Mouse (Mus musculus) midbrain, embryonic 11.5 days (tissue): Measurements from ENCODE around the gene Coro2a. TPM values are rescaled to one million over a fixed set of nuclear protein-coding genes. Genes with fewer than 3 reads are reported as not detected.

ENCODE experiments used
- ATAC-seq: fragments of 200-750 bp; cut with Nextera tagmentation; 2 replicates; pipeline ENCODE4 v1.8.0; 2017; ENCODE audit warnings: moderate TSS enrichment, moderate library complexity; ENCODE audit not compliant: low FRiP score
- DNase-seq: peaks from one replicate; pipeline ENCODE4 v3.0.0; 2015; ENCODE audit warnings: low spot score; ENCODE audit errors: missing footprints
- H3K27ac ChIP-seq: fragments of 300-500 bp; sonication (generic); 2 replicates; pipeline ENCODE4 v1.5.1; 2014; ENCODE audit warnings: low read depth, low read length
- H3K27me3 ChIP-seq: fragments of 300-500 bp; sonication (generic); 2 replicates; pipeline ENCODE4 v1.6.1; 2014; ENCODE audit warnings: mild to moderate bottlenecking, low read length, moderate library complexity, mixed read lengths; ENCODE audit not compliant: control insufficient read depth, insufficient read depth
- H3K36me3 ChIP-seq: fragments of 300-500 bp; sonication (generic); 2 replicates; pipeline ENCODE4 v1.6.1; 2014; ENCODE audit warnings: mild to moderate bottlenecking, low read length, moderate library complexity, mixed read lengths; ENCODE audit not compliant: control insufficient read depth, insufficient read depth
- H3K4me1 ChIP-seq: fragments of 300-500 bp; sonication (generic); 2 replicates; pipeline ENCODE4 v1.6.1; 2014; ENCODE audit warnings: low read length; ENCODE audit not compliant: control insufficient read depth, insufficient read depth
- H3K4me2 ChIP-seq: fragments of 300-500 bp; sonication (generic); 2 replicates; pipeline ENCODE4 v1.6.1; 2014; ENCODE audit warnings: mild to moderate bottlenecking, moderate library complexity
- H3K4me3 ChIP-seq: fragments of 300-500 bp; sonication (generic); 2 replicates; pipeline ENCODE4 v1.5.1; 2014; ENCODE audit warnings: low read depth, low read length
- H3K9ac ChIP-seq: fragments of 300-500 bp; sonication (generic); 2 replicates; pipeline ENCODE4 v1.6.1; 2014; ENCODE audit warnings: low read length
- H3K9me3 ChIP-seq: fragments of 300-500 bp; sonication (generic); 2 replicates; pipeline ENCODE4 v1.6.1; 2016; ENCODE audit warnings: low read length; ENCODE audit not compliant: control insufficient read depth
- WGBS: fragments of 180-500 bp; shearing (Covaris S2); extraction: QIAGEN DNeasy Blood & Tissue Kit; methylation state at CpG from one replicate; pipeline ENCODE4 v1.1.7; 2014; 5-methylcytosine and 5-hydroxymethylcytosine counted together
- polyA plus RNA-seq: library from polyadenylated mRNA; unstranded; fragments of >200 nt; fragmentation: Nextera tagmentation; extraction: Ambion mirVana; gene quantifications from 2 replicates; pipeline ENCODE4 v1.2.1, GENCODE M21; 2014

The Coro2a gene
- polyA plus RNA-seq, 1 experiment from 2014 or later: 2.2 TPM

DNA sequence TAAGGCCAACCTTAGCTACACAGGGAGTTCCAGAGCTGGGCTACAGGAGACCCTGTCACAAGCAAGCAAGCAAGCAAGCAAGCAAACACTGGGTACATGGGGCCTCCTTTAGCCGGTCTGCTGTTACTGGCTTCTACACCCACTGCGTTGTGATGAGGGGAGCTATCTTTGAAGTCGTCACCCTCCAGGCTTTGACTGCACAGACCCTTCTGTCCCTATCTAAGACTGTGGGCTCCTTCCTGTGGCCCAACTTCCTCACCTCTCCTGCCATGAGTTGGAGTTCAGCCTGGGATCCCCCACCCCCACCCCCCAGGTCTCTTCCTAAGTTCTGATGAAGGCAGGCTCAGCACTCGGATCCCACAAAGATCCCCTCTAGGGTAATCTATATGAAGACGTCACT is 40.0 kb downstream of the Coro2a start:
- DNase-seq: no peak
- H3K4me3 ChIP-seq: no peak overlapping the region
- no peaks in the 10 kb centered on the region for H3K36me3 ChIP-seq
- H3K9me3 ChIP-seq: no peaks in the 10 kb centered on the region
- WGBS: 76% methylated on average over 5 of the region's 5 CpGs
- no peak overlapping the region for H3K9ac ChIP-seq
- H3K4me2 ChIP-seq: no peak overlapping the region
- no peak for ATAC-seq
- H3K27ac ChIP-seq: no peak overlapping the region
- no peaks in the 10 kb centered on the region for H3K4me1 ChIP-seq
- no peaks in the 10 kb centered on the region for H3K27me3 ChIP-seq

DNA sequence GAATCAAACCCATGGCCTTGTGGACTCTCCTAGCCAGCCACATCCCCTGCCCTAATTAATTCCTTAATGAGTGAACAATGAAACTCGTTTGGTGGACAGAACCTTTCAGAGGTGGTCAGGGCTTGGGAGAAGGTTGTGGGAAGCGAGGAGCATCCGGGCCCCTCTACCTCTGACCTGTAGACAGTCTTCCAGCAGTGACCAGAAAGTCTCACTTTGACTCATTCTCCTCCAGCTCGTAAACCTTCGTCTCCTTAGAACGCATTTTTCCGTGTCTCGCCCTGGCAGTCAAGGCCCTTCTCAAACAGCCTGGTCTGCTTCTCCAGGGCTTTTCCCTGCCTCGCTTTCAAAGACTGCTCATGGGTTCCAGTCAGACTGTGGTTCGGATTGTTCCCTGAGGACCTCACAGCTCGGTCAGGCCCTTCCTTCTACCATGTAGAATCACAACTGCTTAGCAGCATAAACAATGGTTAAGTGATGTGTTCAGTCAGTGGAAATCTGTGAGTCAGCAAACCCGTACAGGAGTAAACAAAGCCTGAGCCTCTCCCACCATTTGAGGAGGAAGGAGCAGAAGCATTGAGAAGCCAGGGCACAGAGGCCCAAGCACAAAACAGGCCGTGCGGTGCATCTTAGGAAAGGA is 41.8 kb downstream of the Coro2a start:
- WGBS: 83% methylated on average over 14 of the region's 14 CpGs
- H3K9ac ChIP-seq: no peak overlapping the region
- ATAC-seq (no peak), DNase-seq (no peak)
- H3K27me3 ChIP-seq: no peaks in the 10 kb centered on the region
- H3K27ac ChIP-seq: no peak overlapping the region
- H3K4me2 ChIP-seq: no peak overlapping the region
- H3K9me3 ChIP-seq: no peaks in the 10 kb centered on the region
- no peaks in the 10 kb centered on the region for H3K4me1 ChIP-seq
- H3K36me3 ChIP-seq: no peaks in the 10 kb centered on the region
- no peak overlapping the region for H3K4me3 ChIP-seq

- Histone ChIP-seq H3K4me2 (no peak overlapping the region), H3K4me3 (no peak overlapping the region), H3K9ac (no peak overlapping the region), H3K9me3 (no peaks in the 10 kb centered on the region), H3K36me3 (no peaks in the 10 kb centered on the region), H3K27ac (no peak overlapping the region), H3K4me1 (no peaks in the 10 kb centered on the region), H3K27me3 (no peaks in the 10 kb centered on the region)
- no peak for DNase-seq
- 85% methylated on average over 22 of the region's 22 CpGs for WGBS
- ATAC-seq: no peak
These were observed 43.0 kb downstream of the Coro2a start for GRCm38 (mm10) chr4:46558672-46559667.

DNA sequence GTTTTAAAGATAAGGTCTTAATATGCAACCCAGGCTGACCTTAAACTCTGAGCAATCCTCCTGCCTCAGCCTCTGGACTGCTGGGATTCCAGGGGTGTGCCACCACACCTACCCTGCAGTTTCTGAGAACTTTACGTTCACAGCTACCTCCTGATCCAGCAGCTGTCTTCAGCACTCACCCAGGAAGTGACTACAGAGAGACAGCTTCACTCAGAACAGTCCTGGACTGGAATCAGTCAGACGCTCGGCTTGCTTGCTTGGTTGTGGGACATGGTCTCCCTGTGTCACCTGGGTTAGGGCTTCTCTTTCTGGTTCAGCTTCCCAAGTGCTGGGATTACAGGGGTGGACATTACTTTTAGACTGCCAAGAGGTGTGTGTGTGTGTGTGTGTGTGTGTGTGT is 45.1 kb downstream of the Coro2a start:
- Histone ChIP-seq H3K9me3 (no peaks in the 10 kb centered on the region), H3K36me3 (no peaks in the 10 kb centered on the region), H3K4me2 (no peak overlapping the region), H3K27me3 (no peaks in the 10 kb centered on the region), H3K9ac (no peak overlapping the region), H3K27ac (no peak overlapping the region), H3K4me1 (no peaks in the 10 kb centered on the region), H3K4me3 (no peak overlapping the region)
- WGBS: 82% methylated on average over 3 of the region's 3 CpGs
- DNase-seq (no peak), ATAC-seq (no peak)

GRCm38 (mm10) chr4:46555762-46556161 is 46.2 kb downstream of the Coro2a start:
- 81% methylated on average over 9 of the region's 9 CpGs for WGBS
- Histone ChIP-seq H3K27ac (no peak overlapping the region), H3K27me3 (no peaks in the 10 kb centered on the region), H3K4me3 (no peak overlapping the region), H3K36me3 (no peaks in the 10 kb centered on the region), H3K9ac (no peak overlapping the region), H3K4me1 (no peaks in the 10 kb centered on the region), H3K4me2 (no peak overlapping the region), H3K9me3 (no peaks in the 10 kb centered on the region)
- no peak for DNase-seq
- no peak for ATAC-seq

DNA sequence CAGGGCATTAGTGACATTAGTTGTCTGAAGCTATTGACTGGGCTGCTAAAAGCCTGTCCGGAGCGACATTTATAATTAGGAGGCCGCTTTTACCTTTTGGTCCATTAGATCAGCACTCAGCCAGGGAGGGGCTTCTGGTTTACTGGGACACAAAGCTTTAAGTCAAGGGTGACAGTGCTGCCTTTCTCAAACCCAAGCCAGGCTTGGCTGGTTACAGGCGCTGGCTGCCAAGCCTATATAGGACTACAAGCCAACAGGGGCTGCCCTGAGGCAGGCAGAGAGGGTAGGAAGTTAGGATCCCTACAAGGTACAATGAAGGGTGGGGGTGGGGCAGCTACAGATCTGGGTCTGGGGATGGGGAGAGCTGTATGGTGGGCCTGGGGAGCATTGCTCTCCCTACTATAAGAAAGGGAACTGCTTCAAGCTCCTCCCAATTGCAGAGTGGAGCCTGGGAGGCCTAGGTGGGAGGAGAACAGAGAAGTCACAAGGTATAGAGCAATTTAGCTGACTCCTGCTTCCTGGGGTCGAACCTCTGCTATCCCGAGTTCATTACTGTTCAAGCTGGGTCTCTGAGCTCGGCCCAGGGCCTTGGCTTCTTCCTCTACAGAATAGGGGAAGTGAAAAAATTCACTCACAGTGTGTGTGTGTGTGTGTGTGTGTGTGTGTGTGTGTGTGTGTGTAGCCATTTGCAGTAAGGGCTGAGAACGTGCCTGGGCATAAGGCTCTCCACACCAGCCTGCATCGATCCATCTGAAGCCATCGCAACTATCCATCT is 47.5 kb downstream of the Coro2a start:
- Histone ChIP-seq H3K4me1 (no peaks in the 10 kb centered on the region), H3K27ac (no peak overlapping the region), H3K9me3 (no peaks in the 10 kb centered on the region), H3K4me3 (no peak overlapping the region), H3K36me3 (no peaks in the 10 kb centered on the region), H3K9ac (no peak overlapping the region), H3K4me2 (no peak overlapping the region), H3K27me3 (no peaks in the 10 kb centered on the region)
- ATAC-seq: no peak
- 79% methylated on average over 10 of the region's 10 CpGs for WGBS
- no peak for DNase-seq

GRCm38 (mm10) chr4:46553864-46554263 is 48.1 kb downstream of the Coro2a start:
- Histone ChIP-seq H3K27ac (no peak overlapping the region), H3K27me3 (no peaks in the 10 kb centered on the region)

DNA sequence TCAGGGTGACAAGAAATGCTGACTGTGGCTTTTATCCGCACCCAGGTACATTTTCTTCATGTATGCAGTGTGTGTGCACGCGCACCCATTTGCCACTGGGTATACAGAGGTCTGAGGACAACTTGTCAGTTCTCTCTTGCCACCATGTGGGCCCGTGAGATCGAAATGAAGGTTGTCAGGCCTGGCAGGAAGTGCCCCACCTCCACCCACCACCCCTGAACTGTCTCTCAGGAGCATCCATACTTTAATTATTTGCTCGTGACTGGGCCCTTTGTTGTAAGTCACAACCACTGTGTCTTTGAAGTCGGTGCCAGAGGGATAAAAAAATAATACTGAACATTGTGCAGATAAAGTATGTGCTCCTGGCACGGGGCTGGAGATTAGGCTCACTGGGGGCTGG is 51.6 kb downstream of the Coro2a start:
- 72% methylated on average over 8 of the region's 8 CpGs for WGBS
- ATAC-seq: no peak
- DNase-seq: no peak

More at GRCm38 (mm10) chr4:46553864-46554263, 48.1 kb downstream of the Coro2a start:
- no peak overlapping the region for H3K4me3 ChIP-seq
- H3K36me3 ChIP-seq: no peaks in the 10 kb centered on the region
- H3K4me1 ChIP-seq: no peaks in the 10 kb centered on the region
- WGBS: 82% methylated on average over 1 of the region's 1 CpGs
- H3K9ac ChIP-seq: no peak overlapping the region
- H3K9me3 ChIP-seq: no peaks in the 10 kb centered on the region
- DNase-seq (no peak), ATAC-seq (no peak)
- no peak overlapping the region for H3K4me2 ChIP-seq

More for the DNA sequence above, 51.6 kb downstream of the Coro2a start:
- Histone ChIP-seq H3K36me3 (no peaks in the 10 kb centered on the region), H3K4me3 (no peak overlapping the region), H3K9ac (no peak overlapping the region), H3K27me3 (no peaks in the 10 kb centered on the region), H3K4me2 (no peak overlapping the region), H3K4me1 (no peaks in the 10 kb centered on the region), H3K27ac (no peak overlapping the region), H3K9me3 (no peaks in the 10 kb centered on the region)
